Mouse (Mus musculus): Measurements from ENCODE around the gene Rps2.
"Not testable (repeated sequence)": the region's sequence is repeated elsewhere in the genome, so short reads cannot be mapped to it uniquely, and the experiment has no call there.

Rps2 gene

DNA sequence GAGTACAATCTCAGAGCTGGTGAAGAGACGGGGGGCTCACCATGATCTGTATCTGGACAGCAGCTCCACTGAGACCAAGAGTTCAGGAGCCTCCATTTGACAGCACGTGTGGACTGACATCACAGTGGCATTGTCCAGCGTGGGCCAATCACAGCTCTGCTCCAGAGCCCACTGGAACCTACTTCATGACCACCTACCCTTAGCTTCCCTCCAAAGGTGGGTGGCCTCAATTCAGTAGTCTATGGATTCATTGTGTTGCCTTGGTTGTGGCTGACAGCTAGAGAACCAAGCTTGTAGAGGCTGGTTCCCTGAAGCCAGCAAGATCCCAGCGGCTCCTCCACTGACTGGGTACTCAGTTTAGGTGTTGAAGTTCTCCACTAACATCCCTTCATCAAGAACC, at the start of gene Rps2, which contains the start of gene Rnf151:
Gene Rps2, plus strand, starts transcription at position 174 of the 400 bp plus-strand sequence.
Gene Rnf151, minus strand, starts transcription at position 121 of the 400 bp plus-strand sequence.
- no peak for DNase-seq (ENCODE audit: extremely low read depth, insufficient read length, low spot score)

DNA sequence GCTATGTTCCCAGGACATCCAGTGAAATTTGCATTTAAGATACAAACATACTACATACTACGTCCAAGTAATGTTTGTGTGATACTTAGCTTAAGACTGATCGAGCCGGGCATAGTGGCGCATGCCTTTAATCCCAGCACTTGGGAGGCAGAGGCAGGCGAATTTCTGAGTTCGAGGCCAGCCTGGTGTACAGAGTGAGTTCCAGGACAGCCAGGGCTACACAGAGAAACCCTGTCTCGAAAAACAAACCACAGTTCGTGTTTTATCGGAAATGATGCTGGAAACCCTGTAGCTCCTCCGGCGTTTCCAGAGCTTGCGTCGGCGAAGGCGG, 48.7 kb upstream of the Rps2 start:
- not testable (repeated sequence) for DNase-seq (ENCODE audit: extremely low read depth, insufficient read length, low spot score)

DNA sequence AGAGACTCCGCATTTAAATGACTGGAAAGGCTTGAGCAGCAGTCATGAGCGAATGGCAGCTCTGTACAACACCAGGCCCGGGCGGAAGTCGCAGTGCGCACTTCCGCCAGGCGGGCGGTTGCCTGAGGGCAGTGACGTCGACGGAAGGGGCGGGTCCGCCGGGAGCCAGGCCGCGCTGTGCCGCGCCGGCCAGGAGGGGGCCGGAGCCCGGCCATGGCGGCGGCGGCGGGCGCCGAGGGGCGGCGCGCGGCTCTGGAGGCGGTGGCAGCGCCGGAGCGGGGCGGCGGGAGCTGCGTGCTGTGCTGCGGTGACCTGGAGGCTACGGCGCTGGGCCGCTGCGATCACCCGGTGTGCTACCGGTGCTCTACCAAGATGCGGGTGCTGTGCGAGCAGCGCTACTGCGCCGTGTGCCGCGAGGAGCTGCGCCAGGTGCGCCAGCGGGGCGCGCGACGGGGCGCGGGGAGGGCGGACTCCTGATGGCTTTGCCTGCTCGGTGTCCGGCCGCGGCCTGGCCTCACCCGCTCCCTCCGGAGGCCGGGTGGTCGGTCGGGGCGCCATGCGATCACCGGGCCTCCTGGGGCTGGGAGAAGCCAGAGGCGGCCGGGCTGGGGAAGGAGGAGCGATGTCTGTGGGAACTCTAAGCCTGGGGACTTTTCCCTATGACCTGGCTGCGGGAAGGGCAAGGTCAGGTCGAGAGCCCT, 48.2 kb upstream of the Rps2 start, which contains the start of gene Zfp598:
Gene Zfp598, plus strand, starts transcription at position 143 of the 701 bp plus-strand sequence.
- peak; percentile 91 for DNase-seq (ENCODE audit: extremely low read depth, insufficient read length, low spot score)

DNA sequence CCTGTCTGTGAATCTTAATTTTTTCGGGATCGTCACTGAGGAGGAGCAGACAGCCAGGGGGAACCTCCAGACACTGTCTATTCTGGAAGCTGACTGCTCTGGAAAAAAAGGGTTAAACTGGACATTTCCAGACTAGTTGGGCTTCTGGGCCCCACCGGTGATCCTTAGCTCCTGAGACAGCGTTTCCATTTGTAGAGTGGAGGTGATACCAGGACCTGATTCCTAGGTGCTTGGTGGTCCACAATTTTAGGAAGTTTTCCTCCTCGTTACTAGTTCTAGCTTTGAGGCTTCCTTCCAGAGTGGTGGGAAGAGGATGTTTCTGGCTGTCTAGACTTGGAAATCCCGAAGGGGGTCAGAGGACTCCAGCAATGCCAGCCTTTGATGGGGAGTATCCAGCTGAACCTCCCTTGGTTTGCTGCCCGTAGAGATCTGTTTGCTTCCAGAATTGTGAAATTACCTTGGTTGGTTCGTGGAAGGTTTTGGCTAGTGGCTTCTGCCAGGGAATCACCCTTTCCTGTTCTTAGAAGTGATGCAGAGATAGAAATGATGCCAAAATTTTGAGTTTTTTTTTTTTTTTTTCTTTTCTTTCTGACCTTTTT, 47.6 kb upstream of the Rps2 start:
- no peak for DNase-seq (ENCODE audit: extremely low read depth, insufficient read length, low spot score)

DNA sequence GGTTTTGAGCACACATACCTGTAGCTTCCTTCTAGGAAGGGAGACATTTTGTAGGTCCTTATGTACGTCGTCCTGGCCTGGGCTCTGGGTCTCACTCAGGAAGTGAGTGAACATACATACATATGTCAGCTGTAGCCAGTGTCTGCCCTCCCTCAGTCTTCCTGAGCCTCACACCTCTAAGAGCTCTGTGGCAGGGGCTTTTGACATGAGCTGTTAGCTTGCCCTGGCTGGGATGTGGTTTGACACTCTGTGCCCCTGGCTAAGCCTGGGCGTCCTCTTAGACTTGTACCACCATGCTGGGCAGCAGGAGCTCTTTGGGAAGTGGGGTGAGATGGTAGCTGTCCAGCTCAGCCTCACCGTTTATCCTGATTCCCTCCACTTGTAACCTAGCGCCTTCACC, 46.6 kb upstream of the Rps2 start:
- no peak for DNase-seq (ENCODE audit: extremely low read depth, insufficient read length, low spot score)

DNA sequence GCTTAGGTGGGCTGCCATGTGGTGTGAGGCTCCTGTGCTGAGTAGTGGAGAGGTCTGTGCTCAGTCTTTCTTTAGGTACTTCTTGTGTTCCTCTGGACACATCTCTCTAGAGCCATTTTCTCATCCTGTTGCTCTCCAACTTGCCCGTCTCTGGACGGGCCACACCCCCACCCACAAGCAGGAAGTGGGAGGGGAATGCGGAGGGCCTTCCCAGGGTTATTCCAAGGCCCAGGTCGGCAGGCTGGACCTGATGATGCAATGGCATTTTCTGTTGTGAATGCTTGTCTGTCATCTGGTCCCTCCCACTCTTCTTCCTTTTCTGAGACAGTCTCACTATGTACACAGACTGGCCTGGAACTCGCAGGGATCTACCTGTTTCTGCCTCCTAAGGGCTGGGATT, 45.8 kb upstream of the Rps2 start:
- DNase-seq (ENCODE audit: extremely low read depth, insufficient read length, low spot score), result peak; percentile 77

DNA sequence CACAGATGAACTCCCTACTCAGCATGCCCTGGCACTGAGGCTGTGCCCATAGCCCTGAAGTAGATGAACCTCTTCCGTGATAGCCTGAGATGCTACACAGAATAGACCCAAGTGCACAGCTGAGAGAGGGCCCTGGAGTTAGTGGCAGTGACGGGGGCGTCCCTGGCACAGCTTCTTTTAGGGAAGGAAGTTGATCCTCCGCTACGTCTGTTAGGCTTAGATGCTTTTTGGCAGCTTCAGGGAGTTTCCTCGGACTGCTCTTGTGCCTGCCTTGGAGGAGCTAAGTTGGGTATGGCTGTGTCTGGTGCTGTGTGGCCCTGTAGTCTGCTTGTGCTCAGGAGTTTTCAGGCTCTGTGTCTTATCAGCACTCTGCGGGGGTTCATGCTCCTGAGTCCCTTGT, 43.6 kb upstream of the Rps2 start:
- no peak for DNase-seq (ENCODE audit: extremely low read depth, insufficient read length, low spot score)

DNA sequence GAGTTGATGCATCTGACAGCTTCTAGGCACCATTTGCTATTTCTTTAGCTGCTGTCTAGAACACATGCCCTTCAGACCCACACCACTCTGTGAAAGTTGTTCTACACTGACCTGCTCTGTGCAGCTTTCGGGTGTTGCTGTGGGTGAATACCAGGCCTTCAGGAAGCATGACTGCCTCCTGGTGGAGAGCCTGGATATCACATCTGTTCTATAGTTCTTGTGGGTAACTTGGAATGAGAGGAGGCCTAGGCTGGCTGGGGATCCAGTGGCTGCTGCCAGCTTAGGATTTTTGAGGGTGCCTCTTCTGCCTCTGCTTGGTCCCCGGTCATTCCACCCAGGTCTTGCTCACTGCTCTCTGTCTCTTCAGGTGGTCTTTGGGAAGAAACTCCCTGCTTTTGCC, 41.7 kb upstream of the Rps2 start:
- DNase-seq (ENCODE audit: extremely low read depth, insufficient read length, low spot score), result no peak

DNA sequence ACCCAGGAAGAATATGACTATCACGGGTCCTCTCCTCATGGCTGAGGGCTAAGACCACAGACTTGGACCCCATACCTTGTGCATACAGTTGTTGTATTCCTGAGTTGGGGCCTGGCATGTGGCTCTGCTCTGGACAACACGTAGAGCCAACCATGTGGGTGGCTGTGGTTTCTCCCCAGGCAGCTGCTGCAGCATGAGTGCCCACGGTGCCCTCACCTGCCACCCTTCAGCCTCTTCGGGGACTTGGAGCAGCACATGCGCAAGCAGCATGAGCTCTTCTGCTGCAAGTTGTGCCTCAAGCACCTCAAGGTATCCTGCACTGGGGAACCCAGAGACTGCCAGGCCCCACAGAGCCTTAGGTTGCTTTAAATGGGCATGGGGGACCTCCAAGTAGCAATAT, 41.0 kb upstream of the Rps2 start:
- no peak for DNase-seq (ENCODE audit: extremely low read depth, insufficient read length, low spot score)

DNA sequence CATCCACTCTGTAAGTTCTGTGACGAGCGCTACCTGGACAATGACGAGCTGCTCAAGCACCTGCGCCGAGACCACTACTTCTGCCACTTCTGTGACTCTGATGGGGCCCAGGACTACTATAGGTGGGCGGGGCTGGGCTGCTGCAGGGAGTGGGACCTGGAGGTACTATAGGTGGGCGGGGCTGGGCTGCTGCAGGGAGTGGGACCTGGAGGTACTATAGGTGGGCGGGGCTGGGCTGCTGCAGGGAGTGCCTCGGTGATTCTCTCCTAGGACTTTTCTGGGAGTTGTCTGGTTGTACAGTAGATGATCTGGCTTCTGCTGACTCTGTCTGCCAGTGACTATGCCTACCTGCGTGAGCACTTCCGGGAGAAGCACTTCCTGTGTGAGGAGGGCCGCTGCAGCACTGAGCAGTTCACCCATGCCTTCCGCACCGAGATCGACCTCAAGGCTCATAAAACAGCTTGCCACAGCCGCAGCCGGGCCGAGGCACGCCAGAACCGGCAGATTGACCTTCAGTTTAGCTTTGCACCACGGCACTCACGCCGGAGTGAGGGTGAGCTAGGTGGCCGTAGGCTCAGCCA, 40.3 kb upstream of the Rps2 start:
- no peak for DNase-seq (ENCODE audit: extremely low read depth, insufficient read length, low spot score)

DNA sequence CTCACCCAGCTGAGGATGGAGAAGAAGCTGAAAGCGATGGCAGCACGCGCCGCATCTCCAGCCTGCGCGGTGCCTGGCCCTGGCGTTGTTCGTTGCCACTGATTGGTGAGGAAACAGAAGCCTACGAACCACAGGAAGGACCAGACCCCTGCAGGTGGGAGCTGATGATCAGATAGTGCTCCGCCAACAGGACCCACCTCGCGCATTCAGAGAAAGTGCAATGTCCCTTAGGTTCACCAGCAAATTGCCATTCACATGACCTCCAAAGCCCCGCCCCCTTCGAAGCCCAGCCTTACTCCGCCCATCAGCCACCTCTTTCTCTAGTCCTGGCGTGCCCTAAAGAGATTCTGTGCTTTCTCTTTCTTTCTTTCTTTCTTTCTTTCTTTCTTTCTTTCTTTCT, 31.4 kb upstream of the Rps2 start:
- no peak for DNase-seq (ENCODE audit: extremely low read depth, insufficient read length, low spot score)

DNA sequence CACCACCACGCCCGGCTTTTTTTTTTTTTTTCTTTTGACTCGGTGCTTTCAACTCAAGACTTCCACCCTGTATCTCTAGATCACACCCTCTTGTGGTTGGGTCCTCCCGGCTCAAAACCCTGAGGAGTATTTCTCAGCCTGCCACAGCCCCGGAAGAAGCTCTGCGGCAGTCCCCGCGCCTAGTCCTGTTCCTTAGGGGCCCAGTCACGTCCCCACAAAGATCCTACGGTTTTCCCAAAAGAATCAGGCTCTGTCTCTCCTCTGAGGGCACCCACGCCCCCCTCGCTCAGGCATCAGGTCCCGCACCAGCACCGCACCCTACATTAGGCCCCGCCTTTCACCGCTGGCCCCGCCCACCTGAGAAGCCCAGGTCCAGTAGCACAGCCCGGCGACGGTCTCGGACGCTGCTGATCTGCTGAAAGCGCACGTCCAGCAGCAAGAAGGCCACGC, 30.7 kb upstream of the Rps2 start:
- DNase-seq (ENCODE audit: extremely low read depth, insufficient read length, low spot score), result no peak

DNA sequence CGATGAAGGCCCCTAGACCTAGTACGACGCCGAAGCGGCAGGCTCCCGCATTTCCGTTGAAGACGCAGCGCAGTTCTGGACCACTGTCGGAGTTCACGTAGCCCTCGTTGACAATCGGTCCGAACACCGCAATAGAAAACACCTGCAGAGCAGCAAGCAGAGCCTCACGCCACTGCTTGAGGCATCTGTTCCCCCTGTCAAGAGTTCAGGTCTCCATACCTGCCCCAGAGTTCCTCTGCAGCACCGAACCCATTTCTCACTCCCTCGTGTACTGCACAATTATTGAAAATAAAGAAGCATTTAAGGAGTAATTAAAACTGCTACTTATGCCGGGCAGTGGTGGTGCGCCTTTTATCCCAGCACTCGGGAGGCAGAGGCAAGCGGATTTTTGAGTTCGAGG, 30.3 kb upstream of the Rps2 start:
- DNase-seq (ENCODE audit: extremely low read depth, insufficient read length, low spot score), result no peak

DNA sequence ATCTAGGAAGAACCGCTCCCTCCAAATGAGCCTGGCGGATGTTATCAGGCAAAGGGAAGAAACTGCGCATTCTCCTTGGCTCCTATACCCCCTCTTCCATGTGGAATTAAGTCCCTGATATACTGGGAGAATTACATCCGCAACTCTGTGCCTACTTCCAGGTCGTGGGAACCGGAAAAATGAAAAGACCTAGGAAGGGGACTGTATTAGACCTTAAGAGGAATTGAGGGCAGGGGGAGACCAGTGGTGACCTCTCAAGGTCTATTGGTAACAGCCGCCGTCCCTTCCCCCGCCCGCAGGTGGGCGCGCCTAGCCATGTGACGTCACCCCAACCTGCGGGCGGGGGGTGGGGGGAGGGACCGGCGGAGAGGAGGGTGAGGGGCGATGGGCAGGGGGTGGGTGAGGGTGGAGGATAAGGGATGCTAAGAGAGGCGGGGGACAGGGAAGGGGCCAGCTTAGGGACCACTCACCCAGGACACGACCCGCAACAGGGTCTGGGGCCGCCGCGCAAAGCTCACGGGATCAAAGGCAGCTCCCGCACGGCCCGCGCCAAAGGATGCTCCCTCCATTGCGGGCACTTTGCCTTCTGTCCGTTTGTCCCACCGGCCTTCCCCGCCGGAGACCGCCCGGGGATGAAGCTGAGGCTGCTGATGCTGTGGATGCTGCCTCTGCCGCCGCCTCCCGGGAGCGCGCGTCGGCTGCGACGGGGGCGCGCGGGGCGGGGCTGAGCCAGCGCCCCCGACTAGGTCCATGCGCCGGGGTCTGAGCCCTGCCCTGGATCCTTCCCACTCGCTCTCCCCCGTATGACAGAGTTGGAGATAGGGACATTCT, 28.4 kb upstream of the Rps2 start, which contains the start of gene Syngr3:
Gene Syngr3, minus strand, starts transcription at position 705 of the 831 bp plus-strand sequence.
- DNase-seq (ENCODE audit: extremely low read depth, insufficient read length, low spot score), result no peak

DNA sequence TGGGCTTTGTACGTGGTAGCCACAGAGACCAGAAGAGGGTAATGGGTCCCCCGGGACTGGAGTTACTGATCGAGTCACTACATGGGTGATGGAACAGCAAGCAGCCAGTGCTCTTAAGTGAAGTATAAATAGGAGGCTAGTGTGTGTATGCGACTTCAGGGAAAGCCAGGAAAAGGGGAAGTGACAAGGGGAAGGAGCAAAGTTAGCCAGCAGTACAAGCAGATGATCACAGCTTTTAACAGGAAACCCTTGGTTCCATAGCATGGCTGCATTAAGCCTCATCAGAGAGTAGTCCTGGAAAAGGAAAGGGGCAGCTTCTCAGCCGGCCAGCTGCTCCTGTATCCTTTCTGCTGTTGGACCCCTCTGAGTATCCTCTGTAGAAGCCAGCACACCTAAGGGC, 25.5 kb upstream of the Rps2 start:
- no peak for DNase-seq (ENCODE audit: extremely low read depth, insufficient read length, low spot score)

DNA sequence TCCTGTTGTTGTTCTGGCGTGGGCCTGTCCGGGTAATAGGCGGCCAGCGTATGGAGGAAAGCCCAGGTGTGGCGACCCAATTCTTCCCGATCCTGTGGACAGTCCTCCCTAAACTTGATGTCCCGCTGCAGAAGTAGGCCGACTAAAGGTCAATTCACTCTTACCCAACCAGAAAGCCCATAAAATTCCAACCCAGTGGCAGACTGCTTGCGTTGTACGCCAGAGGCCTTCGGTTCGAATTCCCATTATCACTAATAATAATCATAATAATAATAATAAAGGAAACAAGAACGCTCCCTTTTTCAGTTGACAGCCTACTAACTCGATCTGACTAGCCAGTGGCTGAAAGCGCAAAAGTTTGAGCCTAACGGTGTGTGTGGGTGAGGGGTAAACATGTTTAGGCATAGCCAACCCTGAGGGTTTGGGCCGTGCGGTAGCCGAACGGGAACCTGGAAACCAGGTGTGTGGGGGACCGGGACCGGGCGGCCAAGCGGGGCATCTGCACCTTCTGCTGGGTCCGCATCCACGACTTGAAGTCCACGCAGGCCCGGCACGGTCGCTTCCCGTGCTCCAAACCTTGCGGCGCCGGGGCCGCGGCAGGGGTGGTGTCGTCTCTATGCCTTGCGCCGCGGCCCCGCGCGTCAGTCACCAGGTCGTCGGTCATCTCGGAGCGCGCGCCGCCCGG, 22.4 kb upstream of the Rps2 start:
- DNase-seq (ENCODE audit: extremely low read depth, insufficient read length, low spot score), result peak; percentile 32

DNA sequence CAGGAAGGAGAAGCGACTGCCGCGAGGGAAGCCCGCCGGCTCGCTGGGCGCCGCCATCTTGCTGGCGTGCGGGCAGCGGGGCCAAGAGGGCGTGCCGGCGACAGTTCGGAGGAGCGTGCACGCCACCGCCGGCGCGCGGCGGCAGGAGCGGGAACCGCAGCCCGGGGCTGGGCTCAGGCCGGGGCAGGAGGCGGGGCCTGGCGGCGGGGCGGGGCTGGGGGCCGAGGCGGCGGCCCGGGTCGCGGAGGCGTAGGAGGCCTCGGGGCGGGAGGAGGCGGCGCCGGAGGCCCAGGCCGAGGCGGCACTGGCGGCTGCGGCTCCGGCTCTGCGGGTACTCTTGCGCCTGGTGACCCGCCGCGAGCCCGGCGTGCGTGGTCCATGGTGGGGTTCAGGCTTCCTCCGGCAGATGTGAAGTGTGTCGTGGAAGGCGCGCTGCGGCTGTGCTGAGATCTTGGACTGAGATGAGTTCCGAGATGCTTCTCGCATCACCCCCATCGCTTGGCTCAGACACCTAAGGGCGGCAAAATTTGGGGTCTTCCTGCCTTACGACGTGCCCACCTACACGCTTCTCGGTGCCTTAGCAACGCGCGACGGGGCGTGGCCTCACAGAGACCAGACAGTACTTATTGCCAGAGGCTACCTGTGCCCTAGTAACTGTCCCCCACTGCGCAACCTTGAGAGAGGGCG, 21.8 kb upstream of the Rps2 start, which contains the start of the genes Gfer and Noxo1:
Gene Gfer, minus strand, starts transcription at position 146 of the 687 bp plus-strand sequence.
Gene Noxo1, plus strand, starts transcription at position 224 of the 687 bp plus-strand sequence.
- DNase-seq (ENCODE audit: extremely low read depth, insufficient read length, low spot score), result peak; percentile 88

DNA sequence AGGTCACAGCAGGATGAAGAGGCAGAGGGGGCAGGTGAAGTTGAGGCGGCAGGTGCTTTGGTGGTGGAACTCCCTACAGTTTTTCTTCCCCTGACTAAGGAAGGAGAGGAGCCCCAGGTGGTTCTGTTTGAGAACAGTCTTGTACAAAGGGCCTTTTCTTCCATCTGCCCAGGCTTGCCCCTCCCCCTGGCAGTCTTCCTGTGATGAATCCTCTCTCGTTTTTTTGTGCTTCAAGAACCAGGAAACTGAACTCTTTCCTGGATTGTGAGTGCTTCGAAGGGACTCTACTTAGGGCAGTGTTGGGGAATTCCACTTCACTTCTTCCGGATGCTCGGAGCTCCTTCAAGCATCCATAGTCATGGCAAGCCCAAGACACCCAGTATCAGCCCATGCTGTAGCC, 19.9 kb upstream of the Rps2 start:
- DNase-seq (ENCODE audit: extremely low read depth, insufficient read length, low spot score), result no peak

DNA sequence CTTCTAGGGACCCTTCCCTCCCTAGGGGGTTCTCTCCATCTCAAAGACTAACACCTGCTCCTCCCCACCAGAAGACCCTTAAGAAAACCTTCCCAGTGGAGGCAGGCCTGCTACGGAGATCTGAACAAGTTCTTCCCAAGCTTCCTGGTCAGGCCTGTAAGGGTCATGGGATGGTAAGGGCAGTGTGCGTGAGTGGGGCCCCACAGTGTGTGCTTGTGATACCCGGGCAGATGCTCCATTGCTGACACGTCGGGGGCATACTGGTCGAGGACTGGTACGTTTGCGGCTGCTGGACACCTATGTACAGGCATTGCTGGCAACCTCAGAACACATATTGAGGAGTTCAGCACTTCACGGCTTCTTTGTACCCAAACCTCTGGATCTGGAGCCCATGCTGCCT, 19.2 kb upstream of the Rps2 start:
- DNase-seq (ENCODE audit: extremely low read depth, insufficient read length, low spot score), result no peak

DNA sequence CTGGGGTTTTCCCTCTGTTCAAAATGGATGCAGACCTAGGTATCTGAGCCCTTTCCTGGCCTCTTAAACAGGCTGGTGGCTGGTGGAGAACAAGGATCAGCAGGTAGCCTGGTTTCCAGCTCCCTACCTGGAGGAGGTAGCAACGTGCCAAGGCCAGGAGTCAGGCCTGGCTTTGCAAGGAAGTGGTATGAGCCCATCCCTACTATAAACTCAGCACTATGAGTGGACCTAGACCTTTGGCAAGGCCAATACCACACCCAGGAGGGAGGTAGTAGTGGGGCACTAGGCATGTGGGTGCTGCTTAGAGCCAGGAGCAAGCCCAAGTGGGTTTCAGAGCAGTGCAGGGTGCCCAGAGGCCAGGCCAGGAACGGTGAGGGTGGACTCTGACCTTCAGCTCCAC, 18.4 kb upstream of the Rps2 start:
- DNase-seq (ENCODE audit: extremely low read depth, insufficient read length, low spot score), result no peak

Measured in 3134 (cell line).